Mouse (Mus musculus): ENCODE data around the gene Dlx5. TPM values are rescaled to one million over a fixed set of nuclear protein-coding genes. Genes with fewer than 3 reads are reported as not detected.

Dlx5 gene
- polyA plus RNA-seq, 1 experiment from 2014 or later: 1.3 TPM

DNA sequence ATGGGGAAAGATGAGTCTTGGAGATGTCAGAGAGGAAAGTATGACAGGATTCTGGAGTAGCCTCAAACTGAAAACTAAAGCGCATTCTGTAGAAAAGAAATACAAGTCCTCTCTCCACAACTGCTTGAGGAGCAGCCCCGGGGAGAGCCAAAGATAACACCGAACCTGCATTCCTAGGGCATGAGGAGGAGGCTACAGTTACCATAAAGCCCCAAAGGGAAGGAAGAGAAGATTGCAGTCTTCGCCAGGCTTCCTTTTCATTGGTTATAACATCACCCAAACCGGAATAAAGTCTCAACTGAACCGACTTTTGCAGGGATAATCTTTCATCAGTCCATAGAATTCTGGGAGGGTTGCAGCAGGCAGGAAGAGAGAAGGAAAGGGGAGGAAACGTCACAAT, 51.4 kb downstream of the Dlx5 start:
- Histone ChIP-seq H3K9ac (no peak overlapping the region), H3K4me3 (no peak overlapping the region), H3K36me3 (no peaks in the 10 kb centered on the region), H3K4me1 (replicated peaks) (no peaks in the 10 kb centered on the region), H3K27ac (peak overlapping the region; percentile 46), H3K9me3 (replicated peaks) (no peaks in the 10 kb centered on the region), H3K27me3 (no peaks in the 10 kb centered on the region), H3K4me2 (peak overlapping the region; percentile 41; the same call in 1 of the 2 replicates)
- peak; percentile 78 for ATAC-seq (replicated peaks; ENCODE audit: insufficient number of reproducible peaks, insufficient read depth, low FRiP score, low read depth)
- WGBS: 32% methylated on average over 7 of the region's 7 CpGs

Other genes with a start within 250 kb of the Dlx5 start
- gene Dlx6, start 18.8 kb downstream of the Dlx5 start, polyA plus RNA-seq (2015; fragmentation: Nextera tagmentation; extraction: Ambion mirVana): 0.19 TPM in 1 of 2 replicates, not detected in the other
- 4.3 and 4.5 TPM in 2 replicates for gene Sdhaf3, start 73.9 kb upstream of the Dlx5 start, polyA plus RNA-seq (2015; fragmentation: Nextera tagmentation; extraction: Ambion mirVana)